Mouse (Mus musculus) liver, embryonic 15.5 days (tissue): Measurements from ENCODE around the gene Nemp1. TPM values are rescaled to one million over a fixed set of nuclear protein-coding genes. Genes with fewer than 3 reads are reported as not detected.

Experiments used
- ATAC-seq: fragments of 200-750 bp; cut with Nextera tagmentation; 2 replicates; pipeline ENCODE4 v1.8.0; 2017; ENCODE audit warnings: moderate number of reproducible peaks, mild to moderate bottlenecking, moderate library complexity; ENCODE audit not compliant: insufficient read depth
- H3K27ac ChIP-seq: fragments of 300-500 bp; sonication (generic); replicated peaks from 2 replicates; pipeline ENCODE4 v1.5.1; 2015; ENCODE audit warnings: mild to moderate bottlenecking, inconsistent platforms
- H3K27me3 ChIP-seq: fragments of 300-500 bp; sonication (generic); 2 replicates; pipeline ENCODE4 v1.6.1; 2015; ENCODE audit warnings: mild to moderate bottlenecking, inconsistent platforms
- H3K36me3 ChIP-seq: fragments of 300-500 bp; sonication (generic); replicated peaks from 2 replicates; pipeline ENCODE4 v1.6.1; 2015; ENCODE audit warnings: moderate library complexity, mild to moderate bottlenecking, inconsistent platforms
- H3K4me1 ChIP-seq: fragments of 300-500 bp; sonication (generic); replicated peaks from 2 replicates; pipeline ENCODE4 v1.6.1; 2015; ENCODE audit warnings: inconsistent platforms
- H3K4me2 ChIP-seq: fragments of 300-500 bp; sonication (generic); 2 replicates; pipeline ENCODE4 v1.6.1; 2015; ENCODE audit warnings: moderate library complexity, mild to moderate bottlenecking, inconsistent platforms
- H3K4me3 ChIP-seq: fragments of 300-500 bp; sonication (generic); replicated peaks from 2 replicates; pipeline ENCODE4 v1.5.1; 2015; ENCODE audit warnings: mild to moderate bottlenecking, inconsistent platforms
- H3K9ac ChIP-seq: fragments of 300-500 bp; sonication (generic); 2 replicates; pipeline ENCODE4 v1.6.1; 2015; ENCODE audit warnings: moderate library complexity, mild to moderate bottlenecking, inconsistent platforms
- H3K9me3 ChIP-seq: fragments of 300-500 bp; sonication (generic); replicated peaks from 2 replicates; pipeline ENCODE4 v1.6.1; 2016; ENCODE audit warnings: inconsistent platforms
- WGBS: fragments of 180-500 bp; shearing (Covaris S2); methylation state at CpG from one replicate; pipeline ENCODE4 v1.1.7; 2015; ENCODE audit warnings: mixed read lengths; ENCODE audit not compliant: insufficient replicate concordance; 5-methylcytosine and 5-hydroxymethylcytosine counted together
- polyA plus RNA-seq: library from polyadenylated mRNA; unstranded; fragments of >200 nt; fragmentation: Nextera tagmentation; extraction: Ambion mirVana; gene quantifications from 2 replicates; pipeline ENCODE4 v1.2.1, GENCODE M21; 2015

Nemp1 gene
- polyA plus RNA-seq, 1 experiment from 2014 or later, result 5.7 TPM

DNA sequence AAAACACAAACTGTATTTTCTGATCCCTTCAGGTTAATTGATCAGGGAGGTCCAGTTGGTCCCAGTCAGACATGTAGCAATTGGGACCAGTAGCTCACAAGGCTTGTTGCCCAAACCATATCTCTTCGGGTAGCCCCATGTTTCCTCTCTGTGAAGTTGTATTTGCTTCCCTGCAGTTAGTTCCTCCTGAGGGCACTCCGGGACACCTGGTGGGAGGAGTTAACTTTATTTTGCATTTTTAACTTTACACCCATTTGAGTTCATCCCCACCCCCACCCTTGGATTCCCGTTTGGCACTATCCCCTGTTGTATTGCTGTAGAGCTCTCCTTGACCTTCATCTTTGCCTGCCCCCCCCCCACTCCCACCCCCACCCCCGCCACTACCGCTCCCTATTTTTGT is 79.2 kb downstream of the Nemp1 start:
- Histone ChIP-seq H3K4me3 (no peak overlapping the region), H3K4me1 (peaks cover 35% of the 10 kb centered on the region), H3K36me3 (peaks cover 53% of the 10 kb centered on the region), H3K27me3 (no peaks in the 10 kb centered on the region), H3K27ac (no peak overlapping the region), H3K4me2 (no peak overlapping the region), H3K9me3 (no peaks in the 10 kb centered on the region), H3K9ac (no peak overlapping the region)
- 44% methylated on average over 5 of the region's 5 CpGs for WGBS
- ATAC-seq, result no peak

DNA sequence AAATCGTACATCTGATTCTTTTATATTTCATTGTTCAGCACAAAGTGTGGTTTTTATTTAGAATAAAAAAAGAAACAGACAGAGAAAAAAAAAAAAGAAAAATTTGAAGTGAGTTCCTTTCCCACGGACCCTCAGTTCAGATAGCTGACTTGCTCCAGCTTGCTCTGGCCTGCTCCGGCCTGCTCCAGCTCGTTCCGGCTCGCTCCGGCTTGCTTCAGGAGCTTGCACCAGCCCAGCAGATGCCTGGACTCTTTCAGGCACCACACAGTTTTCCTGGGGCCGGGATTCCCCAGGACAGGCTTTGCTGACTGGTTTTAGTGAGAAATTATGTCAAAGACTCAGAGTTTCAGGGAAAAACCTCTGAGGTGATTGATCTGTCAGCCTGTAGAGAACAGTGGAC is 80.6 kb downstream of the Nemp1 start:
- Histone ChIP-seq H3K9me3 (no peaks in the 10 kb centered on the region), H3K4me1 (peaks cover 32% of the 10 kb centered on the region), H3K9ac (no peak overlapping the region), H3K4me3 (no peak overlapping the region), H3K4me2 (no peak overlapping the region), H3K27ac (no peak overlapping the region), H3K36me3 (peaks cover 42% of the 10 kb centered on the region), H3K27me3 (no peaks in the 10 kb centered on the region)
- no peak for ATAC-seq
- WGBS, result 79% methylated on average over 8 of the region's 8 CpGs

DNA sequence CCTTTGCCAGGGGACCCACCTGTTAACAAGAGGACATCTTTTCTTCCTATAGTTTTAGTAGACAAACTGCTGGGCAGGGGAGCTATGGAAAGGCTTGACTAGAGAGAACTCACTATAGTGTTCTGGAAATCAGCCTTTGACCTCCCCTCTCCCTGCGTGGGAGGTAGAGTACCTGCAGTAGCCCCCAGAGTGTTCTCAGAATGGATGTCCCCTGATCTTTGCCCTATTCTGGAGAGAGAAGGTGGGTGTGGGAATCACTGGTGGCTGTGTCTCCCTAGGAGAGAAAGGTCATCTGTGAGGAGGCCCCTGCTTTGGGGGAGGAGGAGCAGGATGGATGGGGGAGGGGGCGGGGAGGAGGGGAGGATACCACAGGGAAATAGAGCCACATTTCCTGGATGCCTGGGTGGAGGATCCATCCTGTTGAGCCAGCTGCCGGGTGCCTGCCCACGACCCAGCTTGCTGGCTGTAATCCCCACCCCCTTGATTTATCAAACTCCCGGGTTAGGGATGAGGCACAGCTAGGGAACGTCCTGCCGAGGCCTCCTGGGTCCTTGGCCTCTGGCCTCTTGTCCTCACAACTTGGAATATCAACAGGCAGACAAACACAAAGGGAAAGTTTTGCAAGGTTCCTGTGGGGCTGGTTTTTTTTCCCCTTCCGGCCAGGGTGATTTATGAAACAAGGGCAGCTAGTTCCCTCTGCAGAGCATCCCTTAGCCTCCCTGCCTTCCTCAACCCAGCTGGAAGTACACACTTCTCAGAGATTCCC is 82.3 kb downstream of the Nemp1 start:
- peaks cover 32% of the 10 kb centered on the region for H3K4me1 ChIP-seq
- peak; percentile 73 for ATAC-seq
- WGBS, result 19% methylated on average over 8 of the region's 8 CpGs
- H3K4me3 ChIP-seq, result peak overlapping the region; percentile 23; the same call in 1 of the 2 replicates
- H3K9me3 ChIP-seq, result no peaks in the 10 kb centered on the region
- peaks cover 24% of the 10 kb centered on the region for H3K36me3 ChIP-seq
- H3K27me3 ChIP-seq, result no peaks in the 10 kb centered on the region
- H3K9ac ChIP-seq, result no peak overlapping the region
- peak overlapping the region; percentile 77 for H3K27ac ChIP-seq
- peak overlapping the region; percentile 37 for H3K4me2 ChIP-seq

DNA sequence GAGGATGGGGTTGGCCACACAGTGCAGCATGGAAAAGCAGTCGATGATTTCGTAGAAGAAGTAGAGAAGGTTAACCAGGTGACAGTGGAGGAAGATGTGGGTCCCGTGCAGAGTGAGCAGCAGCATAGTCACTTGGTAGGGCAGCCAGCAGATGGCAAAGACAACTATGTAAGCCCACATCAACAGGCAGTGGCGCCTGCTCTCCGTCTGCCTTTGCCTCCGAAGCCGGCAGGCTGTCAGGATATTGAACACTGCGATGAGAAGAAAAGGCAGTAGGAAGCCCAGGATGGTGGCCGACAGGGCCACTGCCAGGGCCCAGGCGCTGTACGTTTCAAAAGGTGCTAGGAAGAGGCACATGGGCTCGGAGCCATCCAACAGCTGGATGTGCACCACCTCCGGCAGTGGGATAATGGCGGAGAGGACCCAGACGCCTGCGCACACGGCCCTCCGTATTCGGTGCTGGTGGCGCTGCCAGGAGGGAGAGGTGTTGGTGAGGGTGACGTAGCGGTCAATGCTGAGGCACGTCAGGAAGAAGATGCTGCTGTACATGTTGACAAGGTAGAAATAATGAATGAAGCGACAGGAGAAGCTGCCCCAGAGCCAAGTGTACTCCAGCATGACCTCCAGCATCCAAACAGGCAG is 83.6 kb downstream of the Nemp1 start:
- 60% methylated on average over 24 of the region's 24 CpGs for WGBS
- no peak for ATAC-seq
- Histone ChIP-seq H3K27me3 (no peaks in the 10 kb centered on the region), H3K36me3 (peaks cover 14% of the 10 kb centered on the region), H3K27ac (peak overlapping the region; percentile 77), H3K9me3 (no peaks in the 10 kb centered on the region), H3K4me3 (peak overlapping the region; percentile 23), H3K4me1 (peaks cover 34% of the 10 kb centered on the region), H3K4me2 (peak overlapping the region; percentile 37), H3K9ac (no peak overlapping the region)

Other genes starting within 250 kb of the Nemp1 start
- gene Stac3, start 165.2 kb upstream of the Nemp1 start, polyA plus RNA-seq, result 1.0 and 1.2 TPM in 2 replicates
- gene Ndufa4l2, start 151.9 kb upstream of the Nemp1 start, polyA plus RNA-seq, result 20.7 and 42.1 TPM in 2 replicates
- 138 and 159 TPM in 2 replicates for gene Shmt2, start 144.5 kb upstream of the Nemp1 start, polyA plus RNA-seq
- 0.07 TPM in 1 of 2 replicates, not detected in the other for gene Nxph4, start 132.3 kb upstream of the Nemp1 start, polyA plus RNA-seq
- gene Lrp1, start 45.8 kb upstream of the Nemp1 start, polyA plus RNA-seq, result 23.2 and 31.1 TPM in 2 replicates
- 14.3 and 15.6 TPM in 2 replicates for gene Stat6, start 23.9 kb upstream of the Nemp1 start, polyA plus RNA-seq
- 2.9 and 3.5 TPM in 2 replicates for gene Nab2, start 1.7 kb downstream of the Nemp1 start, polyA plus RNA-seq
- 0.08 and 0.12 TPM in 2 replicates for gene Myo1a, start 38.3 kb downstream of the Nemp1 start, polyA plus RNA-seq
- gene Tac2, start 57.6 kb downstream of the Nemp1 start, polyA plus RNA-seq, result 15.3 and 18.4 TPM in 2 replicates
- 0.82 and 0.97 TPM in 2 replicates for gene Zbtb39, start 72.6 kb downstream of the Nemp1 start, polyA plus RNA-seq
- 12.0 and 13.7 TPM in 2 replicates for gene Gpr182, start 84.8 kb downstream of the Nemp1 start, polyA plus RNA-seq
- 0.17 and 0.22 TPM in 2 replicates for gene Rdh1, start 92.8 kb downstream of the Nemp1 start, polyA plus RNA-seq
- gene Rdh16f1, start 92.9 kb downstream of the Nemp1 start, polyA plus RNA-seq, result 0.13 and 0.17 TPM in 2 replicates
- gene Rdh9, start 109.5 kb downstream of the Nemp1 start, polyA plus RNA-seq, result not detected in 2 replicates
- 0.03 TPM in 1 of 2 replicates, not detected in the other for gene Rdh16, start 134.3 kb downstream of the Nemp1 start, polyA plus RNA-seq
- gene Rdh19, start 183.0 kb downstream of the Nemp1 start, polyA plus RNA-seq, result 0.05 TPM in 1 of 2 replicates, not detected in the other
- 0.29 and 0.68 TPM in 2 replicates for gene Rdh16f2, start 199.6 kb downstream of the Nemp1 start, polyA plus RNA-seq
- gene Rdh7, start 221.9 kb downstream of the Nemp1 start, polyA plus RNA-seq, result 8.8 and 15.7 TPM in 2 replicates
- gene Sdr9c7, start 231.6 kb downstream of the Nemp1 start, polyA plus RNA-seq, result not detected in 2 replicates